Mouse (Mus musculus) E14TG2a.4 (cell line): ENCODE measurements around the gene Rxra.

Experiments
- CTCF ChIP-seq: conservative IDR thresholded peaks from 2 replicates; pipeline ENCODE4 v1.5.1; 2014; ENCODE audit warnings: low read length
- NANOG ChIP-seq: IDR thresholded peaks from 2 replicates; pipeline ENCODE4 v1.6.1; 2014; ENCODE audit warnings: borderline replicate concordance, low read length, mixed read lengths
- POU5F1 ChIP-seq: IDR thresholded peaks from 2 replicates; pipeline ENCODE4 v1.6.1; 2014; ENCODE audit warnings: low read length, borderline replicate concordance

DNA sequence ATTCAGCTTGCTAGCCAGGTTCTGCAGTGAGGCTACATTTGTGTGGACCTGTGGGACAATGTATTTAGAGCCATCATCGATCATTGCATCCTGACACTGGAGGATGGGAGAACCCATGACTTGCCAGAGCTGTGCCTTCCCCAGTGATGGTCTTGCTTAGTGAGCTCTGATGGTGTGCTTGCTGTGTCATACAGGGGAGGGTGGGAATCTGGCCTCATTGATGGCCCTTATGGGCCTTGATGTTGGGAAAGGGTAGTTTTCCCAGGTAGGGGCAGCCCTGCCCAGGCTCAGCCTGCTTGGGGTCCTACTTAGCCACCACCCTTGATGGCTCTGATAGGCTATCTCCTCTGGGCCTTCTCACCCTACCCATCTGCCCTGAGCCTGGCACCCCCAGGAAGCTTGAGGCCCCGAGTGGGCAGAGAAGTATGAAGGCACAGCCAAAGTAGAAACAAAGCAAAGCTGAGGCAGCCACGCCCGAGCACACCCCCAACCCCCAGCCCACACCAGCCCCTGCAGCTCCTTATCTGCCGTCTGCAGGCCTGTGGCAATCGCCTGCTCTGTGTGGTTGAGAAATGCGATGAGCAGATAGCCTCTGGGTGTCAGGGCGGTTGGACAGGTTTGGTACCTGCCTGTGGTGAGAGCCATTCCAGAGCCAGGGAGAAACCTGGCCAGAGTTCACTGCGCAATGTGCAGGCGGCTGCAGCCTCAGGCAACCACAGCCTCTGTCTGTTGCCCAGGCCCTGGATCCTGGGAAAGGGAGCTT is 26.8 kb downstream of the Rxra start:
- no peak for TF ChIP-seq CTCF
- no peak for TF ChIP-seq NANOG
- TF ChIP-seq POU5F1 = no peak
